Mouse (Mus musculus): ENCODE measurements around the gene Ddah1. TPM values are rescaled to one million over a fixed set of nuclear protein-coding genes. Genes with fewer than 3 reads are reported as not detected.

Ddah1 gene
- polyA plus RNA-seq, 1 experiment from 2014 or later = 15.6 TPM

- Histone ChIP-seq H3K4me2 (ENCODE audit: low read depth, severe bottlenecking) (no peak overlapping the region), H3K27me3 (ENCODE audit: control insufficient read depth, insufficient read depth, low read length) (no peaks in the 10 kb centered on the region), H3K36me3 (ENCODE audit: control insufficient read depth, insufficient read depth, low read length) (no peaks in the 10 kb centered on the region), H3K27ac (replicated peaks; ENCODE audit: low read depth, low read length) (no peak overlapping the region), H3K4me1 (ENCODE audit: control insufficient read depth, insufficient read depth, low read length) (no peaks in the 10 kb centered on the region), H3K4me3 (ENCODE audit: low read depth, low read length) (no peak overlapping the region), H3K9me3 (ENCODE audit: control insufficient read depth, low read length) (no peaks in the 10 kb centered on the region), H3K9ac (ENCODE audit: low read length) (no peak overlapping the region)
- 84% methylated on average over 4 of the region's 4 CpGs for WGBS
- DNase-seq (ENCODE audit: low spot score) = no peak
- ATAC-seq (ENCODE audit: insufficient number of reproducible peaks, low FRiP score, low TSS enrichment, low read depth) = no peak
These were observed 158.4 kb downstream of the Ddah1 start for GRCm38 (mm10) chr3:145916826-145917225.

- no peak for ATAC-seq (ENCODE audit: insufficient number of reproducible peaks, low FRiP score, low TSS enrichment, low read depth)
- Histone ChIP-seq H3K27me3 (ENCODE audit: control insufficient read depth, insufficient read depth, low read length) (no peaks in the 10 kb centered on the region), H3K4me2 (ENCODE audit: low read depth, severe bottlenecking) (peak within 1 kb of the TSS; percentile 42), H3K9ac (ENCODE audit: low read length) (no peak within 1 kb of the TSS), H3K4me3 (ENCODE audit: low read depth, low read length) (peak within 1 kb of the TSS; percentile 20; the same call in 1 of the 2 replicates), H3K27ac (replicated peaks; ENCODE audit: low read depth, low read length) (peak within 1 kb of the TSS; percentile 70), H3K9me3 (ENCODE audit: control insufficient read depth, low read length) (no peaks in the 10 kb centered on the region), H3K36me3 (ENCODE audit: control insufficient read depth, insufficient read depth, low read length) (no peaks in the 10 kb centered on the region), H3K4me1 (ENCODE audit: control insufficient read depth, insufficient read depth, low read length) (peaks cover 4% of the 10 kb centered on the region)
- 33% methylated on average over 11 of the region's 11 CpGs for WGBS
- no peak for DNase-seq (ENCODE audit: low spot score)
These were observed 163.8 kb downstream of the Ddah1 start, which contains the start of gene Bcl10 for GRCm38 (mm10) chr3:145922019-145922854. Bcl10 (plus strand) TSS chr3:145922804.

GRCm38 (mm10) chr3:145922971-145923370 is 164.5 kb downstream of the Ddah1 start:
- no peak for DNase-seq (ENCODE audit: low spot score)
- H3K4me2 ChIP-seq (ENCODE audit: low read depth, severe bottlenecking) = no peak overlapping the region
- WGBS = 57% methylated on average over 3 of the region's 3 CpGs

GRCm38 (mm10) chr3:145923874-145924577 is 165.6 kb downstream of the Ddah1 start:
- WGBS = under 1% methylated on average over 58 of the region's 58 CpGs
- ATAC-seq (ENCODE audit: insufficient number of reproducible peaks, low FRiP score, low TSS enrichment, low read depth) (peak; percentile 100), DNase-seq (ENCODE audit: low spot score) (peak; percentile 99)
- H3K4me2 ChIP-seq (ENCODE audit: low read depth, severe bottlenecking) = peak overlapping the region; percentile 46
- H3K36me3 ChIP-seq (ENCODE audit: control insufficient read depth, insufficient read depth, low read length) = no peaks in the 10 kb centered on the region
- H3K27ac ChIP-seq (replicated peaks; ENCODE audit: low read depth, low read length) = peak overlapping the region; percentile 82
- peak overlapping the region; percentile 86 for H3K4me3 ChIP-seq (ENCODE audit: low read depth, low read length)
- H3K9ac ChIP-seq (ENCODE audit: low read length) = peak overlapping the region; percentile 83
- no peaks in the 10 kb centered on the region for H3K9me3 ChIP-seq (ENCODE audit: control insufficient read depth, low read length)
- no peaks in the 10 kb centered on the region for H3K27me3 ChIP-seq (ENCODE audit: control insufficient read depth, insufficient read depth, low read length)
- H3K4me1 ChIP-seq (ENCODE audit: control insufficient read depth, insufficient read depth, low read length) = peaks cover 4% of the 10 kb centered on the region

More at GRCm38 (mm10) chr3:145922971-145923370, 164.5 kb downstream of the Ddah1 start:
- no peak overlapping the region for H3K4me3 ChIP-seq (ENCODE audit: low read depth, low read length)
- no peak overlapping the region for H3K9ac ChIP-seq (ENCODE audit: low read length)
- no peaks in the 10 kb centered on the region for H3K36me3 ChIP-seq (ENCODE audit: control insufficient read depth, insufficient read depth, low read length)
- peaks cover 4% of the 10 kb centered on the region for H3K4me1 ChIP-seq (ENCODE audit: control insufficient read depth, insufficient read depth, low read length)
- no peak for ATAC-seq (ENCODE audit: insufficient number of reproducible peaks, low FRiP score, low TSS enrichment, low read depth)
- no peaks in the 10 kb centered on the region for H3K27me3 ChIP-seq (ENCODE audit: control insufficient read depth, insufficient read depth, low read length)
- 0 out of 2 replicates have a peak overlapping the region, but pooled peaks have one; percentile 70 for H3K27ac ChIP-seq (replicated peaks; ENCODE audit: low read depth, low read length)
- no peaks in the 10 kb centered on the region for H3K9me3 ChIP-seq (ENCODE audit: control insufficient read depth, low read length)

- peak; percentile 4; the same call in 1 of the 2 replicates for ATAC-seq (ENCODE audit: insufficient number of reproducible peaks, low FRiP score, low TSS enrichment, low read depth)
- peak; percentile 65 for DNase-seq (ENCODE audit: low spot score)
- H3K36me3 ChIP-seq (ENCODE audit: control insufficient read depth, insufficient read depth, low read length) = no peaks in the 10 kb centered on the region
These were observed 166.3 kb downstream of the Ddah1 start for GRCm38 (mm10) chr3:145924649-145925337.

GRCm38 (mm10) chr3:145925506-145925905 is 167.0 kb downstream of the Ddah1 start:
- Histone ChIP-seq H3K36me3 (ENCODE audit: control insufficient read depth, insufficient read depth, low read length) (no peaks in the 10 kb centered on the region), H3K27ac (replicated peaks; ENCODE audit: low read depth, low read length) (no peak overlapping the region), H3K4me1 (ENCODE audit: control insufficient read depth, insufficient read depth, low read length) (peaks cover 7% of the 10 kb centered on the region), H3K9me3 (ENCODE audit: control insufficient read depth, low read length) (no peaks in the 10 kb centered on the region), H3K27me3 (ENCODE audit: control insufficient read depth, insufficient read depth, low read length) (no peaks in the 10 kb centered on the region), H3K9ac (ENCODE audit: low read length) (no peak overlapping the region), H3K4me3 (ENCODE audit: low read depth, low read length) (peak overlapping the region; percentile 86), H3K4me2 (ENCODE audit: low read depth, severe bottlenecking) (peak overlapping the region; percentile 46)
- 74% methylated on average over 5 of the region's 5 CpGs for WGBS
- DNase-seq (ENCODE audit: low spot score) (no peak), ATAC-seq (ENCODE audit: insufficient number of reproducible peaks, low FRiP score, low TSS enrichment, low read depth) (no peak)

More at GRCm38 (mm10) chr3:145924649-145925337, 166.3 kb downstream of the Ddah1 start:
- H3K27me3 ChIP-seq (ENCODE audit: control insufficient read depth, insufficient read depth, low read length) = no peaks in the 10 kb centered on the region
- H3K4me1 ChIP-seq (ENCODE audit: control insufficient read depth, insufficient read depth, low read length) = peaks cover 7% of the 10 kb centered on the region
- peak overlapping the region; percentile 82 for H3K27ac ChIP-seq (replicated peaks; ENCODE audit: low read depth, low read length)
- peak overlapping the region; percentile 83 for H3K9ac ChIP-seq (ENCODE audit: low read length)
- 4% methylated on average over 38 of the region's 39 CpGs for WGBS
- H3K9me3 ChIP-seq (ENCODE audit: control insufficient read depth, low read length) = no peaks in the 10 kb centered on the region
- H3K4me3 ChIP-seq (ENCODE audit: low read depth, low read length) = peak overlapping the region; percentile 86
- H3K4me2 ChIP-seq (ENCODE audit: low read depth, severe bottlenecking) = peak overlapping the region; percentile 46

GRCm38 (mm10) chr3:145929525-145930400 is 171.3 kb downstream of the Ddah1 start:
- Histone ChIP-seq H3K27me3 (ENCODE audit: control insufficient read depth, insufficient read depth, low read length) (no peaks in the 10 kb centered on the region), H3K9ac (ENCODE audit: low read length) (no peak overlapping the region), H3K4me3 (ENCODE audit: low read depth, low read length) (no peak overlapping the region), H3K4me1 (ENCODE audit: control insufficient read depth, insufficient read depth, low read length) (peaks cover 7% of the 10 kb centered on the region), H3K4me2 (ENCODE audit: low read depth, severe bottlenecking) (no peak overlapping the region), H3K27ac (replicated peaks; ENCODE audit: low read depth, low read length) (no peak overlapping the region), H3K9me3 (ENCODE audit: control insufficient read depth, low read length) (no peaks in the 10 kb centered on the region), H3K36me3 (ENCODE audit: control insufficient read depth, insufficient read depth, low read length) (peaks cover 6% of the 10 kb centered on the region)
- ATAC-seq (ENCODE audit: insufficient number of reproducible peaks, low FRiP score, low TSS enrichment, low read depth) (no peak), DNase-seq (ENCODE audit: low spot score) (peak; percentile 31)
- 26% methylated on average over 7 of the region's 7 CpGs for WGBS

All from limb, embryonic 11.5 days (tissue).